Mouse (Mus musculus): ENCODE data around the gene Tbxa2r.

GRCm38 (mm10) chr10:81351678-81352291, 23.3 kb downstream of the Tbxa2r start:
- no peak for TF ChIP-seq CTCF (IDR thresholded peaks at IDR 0.05; ENCODE audit: control insufficient read depth, insufficient read depth, insufficient replicate concordance, low read depth, low read length)
- TF ChIP-seq POLR2A (IDR thresholded peaks at IDR 0.05; ENCODE audit: control insufficient read depth, low read depth, low read length): no peak
